Mouse (Mus musculus) testis, adult 2 months (tissue): ENCODE data around the gene Rbfox3.

Source experiments
- CTCF ChIP-seq: fragments of 200-500 bp; IDR thresholded peaks from 2 replicates; pipeline ENCODE4 v1.5.1; 2012; ENCODE audit warnings: low read depth, mild to moderate bottlenecking, inconsistent platforms, low read length, moderate library complexity; ENCODE audit not compliant: control insufficient read depth, insufficient read depth, insufficient replicate concordance
- POLR2A ChIP-seq: fragments of 200-500 bp; IDR thresholded peaks from 2 replicates; pipeline ENCODE4 v1.6.1; 2012; ENCODE audit warnings: low read depth, mild to moderate bottlenecking, inconsistent platforms, low read length, moderate library complexity; ENCODE audit not compliant: control insufficient read depth

DNA sequence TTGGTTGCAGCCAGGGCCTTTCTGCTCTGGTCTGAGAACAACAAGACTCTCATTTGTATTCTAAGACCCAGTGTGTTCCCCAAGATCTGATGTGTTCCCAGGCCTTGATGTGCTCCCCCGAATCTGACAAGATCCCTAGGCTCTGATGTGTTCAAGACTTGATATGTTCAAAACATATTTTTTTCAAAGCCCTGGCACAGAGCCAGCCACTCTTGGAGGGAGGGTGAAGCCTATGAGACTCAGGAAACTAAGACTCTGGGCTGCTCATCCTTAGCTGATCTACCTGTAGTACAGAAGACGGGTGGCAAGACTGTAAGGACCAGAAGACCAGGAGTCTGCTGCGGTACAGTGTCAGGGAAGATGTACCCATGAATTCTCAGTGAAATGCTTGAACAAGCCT is 264.5 kb downstream of the Rbfox3 start:
- TF ChIP-seq CTCF (no peak), POLR2A (no peak)
